Mouse (Mus musculus): ENCODE results near the gene Rheb.

DNA sequence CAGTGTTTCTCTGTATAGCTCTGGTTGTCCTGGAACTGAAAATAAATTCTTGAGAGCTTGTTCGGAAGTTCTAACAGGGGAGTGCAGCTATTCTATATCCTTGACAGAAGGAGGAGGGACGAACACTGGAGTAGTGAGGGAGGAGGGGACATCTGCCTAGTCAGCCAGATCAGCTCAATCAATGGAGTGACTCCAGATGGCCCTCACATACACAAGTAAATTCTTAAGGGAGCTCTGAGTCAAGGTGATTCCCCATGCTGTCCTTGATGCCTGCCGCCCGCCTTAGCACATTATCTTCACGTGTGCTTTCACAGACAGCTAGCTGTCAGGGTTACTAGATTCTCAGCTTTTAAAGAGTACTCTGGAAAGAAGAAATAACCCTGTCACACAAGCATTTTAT is 21.8 kb downstream of the Rheb start:
- TF ChIP-seq CTCF (IDR thresholded peaks at IDR 0.05) (no peak), POLR2A (IDR thresholded peaks at IDR 0.05; ENCODE audit: insufficient read depth, low read depth, low read length) (no peak)
